Mouse (Mus musculus) C2C12 (cell line): ENCODE measurements at regions not wholly inside any gene's neighbourhood (a gene's known extent, or its start where the extent isn't known, plus 50 kb on each side); places are given as distances from the start of the nearest gene placed in this dataset.

Experiments used
- H3K27me3 ChIP-seq: one replicate; pipeline ENCODE4 v1.6.1; 2011; ENCODE audit not compliant: control insufficient read depth, insufficient read depth, insufficient read length
- H3K36me3 ChIP-seq: one replicate; pipeline ENCODE4 v1.6.1; 2011; ENCODE audit not compliant: control insufficient read depth, insufficient read depth
- H3K4me3 ChIP-seq: one replicate; pipeline ENCODE4 v1.5.1; 2011; ENCODE audit warnings: mild to moderate bottlenecking, control low read depth; ENCODE audit not compliant: poor library complexity, insufficient read depth, severe bottlenecking
- H3K79me2 ChIP-seq: one replicate; pipeline ENCODE4 v1.6.1; 2011; ENCODE audit not compliant: control insufficient read depth, insufficient read depth
- H3K79me3 ChIP-seq: one replicate; pipeline ENCODE4 v1.6.1; 2011; ENCODE audit warnings: low read depth, control low read depth
- H3ac ChIP-seq: one replicate; pipeline ENCODE3; 2011; ENCODE audit warnings: low read depth; ENCODE audit not compliant: control insufficient read depth, insufficient read length
- CEBPB ChIP-seq: IDR thresholded peaks from one replicate; pipeline ENCODE4 v1.6.1; 2011; ENCODE audit warnings: low read depth, mild to moderate bottlenecking, control low read depth, moderate library complexity
- CTCF ChIP-seq: IDR thresholded peaks from one replicate; pipeline ENCODE4 v1.5.1; 2011; ENCODE audit not compliant: control insufficient read depth, insufficient read depth, insufficient read length
- FOSL1 ChIP-seq: IDR thresholded peaks from one replicate; pipeline ENCODE4 v1.8.0; 2011; ENCODE audit warnings: mild to moderate bottlenecking, low read length; ENCODE audit not compliant: poor library complexity, insufficient read depth, severe bottlenecking
- MAX ChIP-seq: IDR thresholded peaks from one replicate; pipeline ENCODE4 v1.6.1; 2011; ENCODE audit warnings: mild to moderate bottlenecking, control low read depth
- MYOD1 ChIP-seq: IDR thresholded peaks from one replicate; pipeline ENCODE4 v1.6.1; 2011; ENCODE audit warnings: low read depth; ENCODE audit not compliant: control insufficient read depth, insufficient read length
- MYOG ChIP-seq: IDR thresholded peaks from one replicate; pipeline ENCODE4 v1.6.1; 2011; ENCODE audit not compliant: control insufficient read depth, insufficient read length; ENCODE audit errors: extremely low read depth
- USF1 ChIP-seq: IDR thresholded peaks from one replicate; pipeline ENCODE4 v1.6.1; 2011; ENCODE audit warnings: low read depth, mild to moderate bottlenecking, control low read depth, moderate library complexity

- H3K36me3 ChIP-seq = no peaks in the 10 kb centered on the region
- H3K79me2 ChIP-seq = no peaks in the 10 kb centered on the region
- no peak for TF ChIP-seq MYOG
- TF ChIP-seq MYOD1 = no peak
- no peak for TF ChIP-seq MAX
- no peak for TF ChIP-seq CEBPB
- TF ChIP-seq USF1 = no peak
- TF ChIP-seq FOSL1 = no peak
- TF ChIP-seq CTCF = no peak
- no peaks in the 10 kb centered on the region for H3K79me3 ChIP-seq
- no peak overlapping the region for H3ac ChIP-seq
- H3K4me3 ChIP-seq = no peak overlapping the region
- H3K27me3 ChIP-seq = peaks cover 7% of the 10 kb centered on the region
These were observed 299.7 kb downstream of the Irs2 start for GRCm38 (mm10) chr8:10708509-10708908.

DNA sequence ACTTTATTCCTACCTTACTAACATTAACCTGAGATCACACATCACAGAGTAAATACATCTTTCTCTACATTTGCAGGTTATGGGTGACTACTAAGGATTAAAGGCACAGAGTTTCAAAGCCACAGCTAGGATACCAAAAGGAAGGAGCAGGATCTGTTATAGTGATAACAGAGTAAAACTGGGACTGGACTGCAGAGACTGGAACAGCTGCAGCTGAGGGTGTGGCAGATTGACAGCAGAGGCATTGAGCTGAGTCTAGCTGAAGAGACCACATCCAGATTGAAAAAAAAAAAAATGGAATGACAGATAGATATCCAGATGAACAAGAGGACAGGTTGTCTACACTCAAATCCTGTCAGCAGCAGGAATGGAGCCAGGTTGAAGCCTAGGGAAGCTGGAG, 301.1 kb downstream of the Irs2 start:
- Histone ChIP-seq H3K27me3 (peaks cover 8% of the 10 kb centered on the region), H3K4me3 (no peak overlapping the region), H3ac (no peak overlapping the region), H3K79me2 (no peaks in the 10 kb centered on the region), H3K36me3 (no peaks in the 10 kb centered on the region), H3K79me3 (no peaks in the 10 kb centered on the region)
- no peak for TF ChIP-seq CEBPB
- no peak for TF ChIP-seq CTCF
- TF ChIP-seq USF1 = no peak
- no peak for TF ChIP-seq MAX

DNA sequence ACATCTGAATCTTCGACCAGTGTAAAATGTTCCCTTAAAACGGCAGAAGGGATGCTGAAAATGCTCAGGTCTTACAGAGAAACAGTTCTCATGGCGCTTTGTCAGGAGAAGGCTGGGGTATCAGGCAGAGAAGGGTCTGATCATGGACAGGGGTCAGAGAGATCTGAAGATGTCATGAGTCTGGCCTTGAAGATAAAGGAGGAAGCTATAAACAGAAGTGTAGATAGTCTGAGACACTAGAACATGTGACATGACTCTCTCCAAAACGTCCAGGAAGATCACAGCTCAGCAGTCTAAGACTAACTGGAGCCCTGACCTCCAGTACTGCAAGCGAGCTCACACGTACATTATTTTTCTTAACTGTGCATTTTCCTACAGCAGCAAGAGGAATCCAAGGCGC, 302.3 kb downstream of the Irs2 start:
- Histone ChIP-seq H3K79me2 (no peaks in the 10 kb centered on the region), H3K79me3 (no peaks in the 10 kb centered on the region), H3K4me3 (no peak overlapping the region), H3K27me3 (peaks cover 8% of the 10 kb centered on the region), H3K36me3 (no peaks in the 10 kb centered on the region), H3ac (no peak overlapping the region)
- TF ChIP-seq MAX = no peak
- TF ChIP-seq USF1 = no peak
- no peak for TF ChIP-seq MYOD1
- TF ChIP-seq CTCF = no peak
- no peak for TF ChIP-seq CEBPB
- TF ChIP-seq FOSL1 = no peak
- TF ChIP-seq MYOG = no peak

DNA sequence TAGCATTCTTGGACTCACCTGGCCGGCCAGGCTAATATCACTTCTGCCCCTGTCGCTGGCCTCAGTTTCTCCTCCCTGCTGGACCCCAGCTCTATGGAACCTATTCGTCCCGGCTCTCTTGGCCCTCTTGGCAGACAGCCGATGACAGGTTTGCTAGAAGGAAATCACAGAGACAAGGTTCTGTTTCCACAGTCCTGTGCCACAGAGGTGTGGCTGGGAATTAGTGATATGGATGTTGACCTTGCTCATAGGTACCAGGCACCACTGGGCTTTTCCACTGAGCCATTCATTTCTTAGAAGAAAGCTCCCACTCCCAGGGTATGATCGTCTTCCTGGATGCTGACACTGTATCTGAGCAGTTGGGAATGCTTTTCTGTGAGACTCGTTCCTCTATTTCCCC, 305.5 kb downstream of the Irs2 start:
- no peaks in the 10 kb centered on the region for H3K36me3 ChIP-seq
- TF ChIP-seq FOSL1 (no peak), MYOG (no peak), MAX (no peak), USF1 (no peak), CEBPB (no peak), MYOD1 (no peak)
- H3K27me3 ChIP-seq = peaks cover 19% of the 10 kb centered on the region
- no peak overlapping the region for H3K4me3 ChIP-seq
- no peaks in the 10 kb centered on the region for H3K79me3 ChIP-seq
- no peak overlapping the region for H3ac ChIP-seq
- no peaks in the 10 kb centered on the region for H3K79me2 ChIP-seq

DNA sequence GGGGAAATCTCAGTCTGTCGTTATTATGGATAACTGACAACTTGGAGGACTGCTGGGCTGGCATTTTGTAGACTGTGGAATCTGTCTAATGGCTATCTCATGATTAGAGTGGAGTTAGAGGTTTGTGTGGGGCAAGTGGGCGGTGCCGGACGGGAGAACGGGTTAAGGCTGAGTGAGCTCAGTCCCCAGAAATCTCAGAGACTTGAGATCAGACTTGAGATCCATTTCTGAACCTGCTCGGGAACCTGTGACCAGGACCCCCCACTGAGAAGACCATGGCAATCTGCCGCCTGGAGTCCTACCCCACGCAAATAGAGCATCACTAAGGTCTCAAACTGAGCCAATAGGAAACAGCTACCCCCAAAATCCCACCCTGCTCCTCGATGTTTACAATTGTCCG, 306.0 kb downstream of the Irs2 start:
- TF ChIP-seq MYOD1 (no peak), FOSL1 (no peak), CEBPB (no peak), MYOG (no peak), CTCF (no peak), MAX (no peak), USF1 (no peak)
- H3K27me3 ChIP-seq = peaks cover 22% of the 10 kb centered on the region
- H3K4me3 ChIP-seq = no peak overlapping the region
- H3ac ChIP-seq = no peak overlapping the region
- H3K79me3 ChIP-seq = no peaks in the 10 kb centered on the region
- H3K36me3 ChIP-seq = no peaks in the 10 kb centered on the region
- H3K79me2 ChIP-seq = no peaks in the 10 kb centered on the region

GRCm38 (mm10) chr8:10701648-10702061, 306.6 kb downstream of the Irs2 start:
- no peak overlapping the region for H3K4me3 ChIP-seq

More at GRCm38 (mm10) chr8:10701648-10702061, 306.6 kb downstream of the Irs2 start:
- no peak for TF ChIP-seq USF1
- no peak for TF ChIP-seq CTCF
- no peak for TF ChIP-seq MYOD1
- TF ChIP-seq CEBPB = no peak
- TF ChIP-seq MAX = no peak
- no peak for TF ChIP-seq FOSL1
- no peak for TF ChIP-seq MYOG
- Histone ChIP-seq H3K27me3 (peaks cover 22% of the 10 kb centered on the region), H3K79me3 (no peaks in the 10 kb centered on the region), H3K79me2 (no peaks in the 10 kb centered on the region), H3ac (no peak overlapping the region), H3K36me3 (no peaks in the 10 kb centered on the region)
